Mouse (Mus musculus): ENCODE results near the gene Sfrp5. TPM values are rescaled to one million over a fixed set of nuclear protein-coding genes. Genes with fewer than 3 reads are reported as not detected.

Gene Sfrp5
- polyA plus RNA-seq (2014; fragmentation: Illumina TruSeq; extraction: RNeasy Lipid Tissue Mini Kit (QIAGEN cat#74804); ENCODE audit: low read depth, low replicate concordance): 10.9 TPM

DNA sequence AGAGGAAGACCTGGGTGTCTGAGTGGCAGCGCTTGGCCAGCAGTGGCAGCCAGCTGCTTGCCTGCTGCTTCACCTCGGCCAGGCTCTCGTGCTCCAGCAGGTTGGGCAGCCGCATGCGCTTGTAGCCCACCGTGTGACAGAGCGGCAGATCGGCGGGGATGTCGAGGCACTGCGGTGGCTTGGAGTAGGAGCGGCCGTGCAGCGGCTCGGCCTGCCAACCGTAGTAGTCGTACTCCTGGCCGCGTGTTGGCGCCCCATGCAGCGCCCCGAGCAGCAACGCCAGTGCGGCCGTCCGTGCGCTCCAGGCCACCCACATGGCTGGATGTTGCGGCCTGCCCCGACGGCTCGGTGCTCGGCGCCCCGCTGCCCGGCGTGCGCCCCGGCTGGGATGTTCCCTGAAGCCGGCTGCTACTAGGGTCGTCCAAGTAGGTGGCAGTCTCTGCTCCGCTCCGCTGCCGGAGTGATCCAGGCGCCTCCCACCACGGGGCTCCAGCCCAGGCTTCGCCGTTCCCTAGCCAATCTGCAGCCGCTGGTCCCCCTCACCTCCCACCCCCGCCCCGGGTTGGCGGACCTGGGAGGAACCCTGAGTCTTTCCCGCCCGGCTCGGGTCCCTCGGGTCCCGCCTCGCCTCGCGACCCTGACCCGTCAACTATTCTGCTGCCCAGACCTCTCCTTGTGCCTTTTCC, at the start of gene Sfrp5:
Gene Sfrp5 (minus strand): TSS at position 557 of the 686 bp plus-strand sequence.

GRCm38 (mm10) chr19:42247519-42247918, 45.5 kb upstream of the Sfrp5 start, which contains the start of gene Golga7b:
Golga7b (plus strand) TSS chr19:42247574.

DNA sequence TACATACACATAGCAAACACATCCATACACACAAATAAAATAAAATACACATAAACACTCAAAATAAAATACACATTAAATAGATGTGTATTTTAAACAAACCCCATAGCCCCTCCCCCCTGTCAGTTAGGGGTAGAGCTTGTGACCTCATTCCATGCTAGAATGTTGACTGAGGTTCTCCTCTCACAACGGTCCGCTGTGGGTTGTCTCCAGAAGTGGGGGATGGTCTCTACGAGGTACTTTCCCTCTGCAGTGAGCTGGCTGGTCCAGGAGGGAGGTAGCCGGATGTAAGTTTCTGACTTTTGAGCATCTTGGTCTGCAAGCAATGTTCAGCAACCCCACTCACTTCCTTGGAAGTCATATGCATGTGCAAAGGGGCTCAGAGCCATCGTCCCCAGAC, 38.3 kb downstream of the Sfrp5 start, which contains the start of gene Zfyve27:
Gene Zfyve27 (plus strand): TSS at position 188 of the 400 bp plus-strand sequence.

Other genes starting within 250 kb of the Sfrp5 start
- 18.8 TPM for gene Mms19, start 221.1 kb downstream of the Sfrp5 start, polyA plus RNA-seq (2014; fragmentation: Illumina TruSeq; extraction: RNeasy Lipid Tissue Mini Kit (QIAGEN cat#74804); ENCODE audit: low read depth, low replicate concordance)
- gene Ubtd1, start 220.5 kb downstream of the Sfrp5 start, polyA plus RNA-seq (2014; fragmentation: Illumina TruSeq; extraction: RNeasy Lipid Tissue Mini Kit (QIAGEN cat#74804); ENCODE audit: low read depth, low replicate concordance): 22.9 TPM
- gene Ankrd2, start 166.3 kb downstream of the Sfrp5 start, polyA plus RNA-seq (2014; fragmentation: Illumina TruSeq; extraction: RNeasy Lipid Tissue Mini Kit (QIAGEN cat#74804); ENCODE audit: low read depth, low replicate concordance): not detected
- 0.84 TPM for gene Hoga1, start 156.6 kb downstream of the Sfrp5 start, polyA plus RNA-seq (2014; fragmentation: Illumina TruSeq; extraction: RNeasy Lipid Tissue Mini Kit (QIAGEN cat#74804); ENCODE audit: low read depth, low replicate concordance)
- gene 4933411K16Rik, start 150.0 kb downstream of the Sfrp5 start, polyA plus RNA-seq (2014; fragmentation: Illumina TruSeq; extraction: RNeasy Lipid Tissue Mini Kit (QIAGEN cat#74804); ENCODE audit: low read depth, low replicate concordance): not detected
- gene Morn4, start 115.9 kb downstream of the Sfrp5 start, polyA plus RNA-seq (2014; fragmentation: Illumina TruSeq; extraction: RNeasy Lipid Tissue Mini Kit (QIAGEN cat#74804); ENCODE audit: low read depth, low replicate concordance): 2.1 TPM
- 17.5 TPM for gene Pi4k2a, start 111.8 kb downstream of the Sfrp5 start, polyA plus RNA-seq (2014; fragmentation: Illumina TruSeq; extraction: RNeasy Lipid Tissue Mini Kit (QIAGEN cat#74804); ENCODE audit: low read depth, low replicate concordance)
- 20.8 TPM for gene Avpi1, start 73.2 kb downstream of the Sfrp5 start, polyA plus RNA-seq (2014; fragmentation: Illumina TruSeq; extraction: RNeasy Lipid Tissue Mini Kit (QIAGEN cat#74804); ENCODE audit: low read depth, low replicate concordance)
- 32.2 TPM for gene Marveld1, start 54.9 kb downstream of the Sfrp5 start, polyA plus RNA-seq (2014; fragmentation: Illumina TruSeq; extraction: RNeasy Lipid Tissue Mini Kit (QIAGEN cat#74804); ENCODE audit: low read depth, low replicate concordance)
- gene Zfyve27, start 38.3 kb downstream of the Sfrp5 start, polyA plus RNA-seq (2014; fragmentation: Illumina TruSeq; extraction: RNeasy Lipid Tissue Mini Kit (QIAGEN cat#74804); ENCODE audit: low read depth, low replicate concordance): 24.3 TPM
- gene Golga7b, start 45.3 kb upstream of the Sfrp5 start, polyA plus RNA-seq (2014; fragmentation: Illumina TruSeq; extraction: RNeasy Lipid Tissue Mini Kit (QIAGEN cat#74804); ENCODE audit: low read depth, low replicate concordance): 0.45 TPM
- gene Crtac1, start 229.5 kb upstream of the Sfrp5 start, polyA plus RNA-seq (2014; fragmentation: Illumina TruSeq; extraction: RNeasy Lipid Tissue Mini Kit (QIAGEN cat#74804); ENCODE audit: low read depth, low replicate concordance): not detected